9 mouse cellular contexts compared by ENCODE assay signal in the genomic region with DNA sequence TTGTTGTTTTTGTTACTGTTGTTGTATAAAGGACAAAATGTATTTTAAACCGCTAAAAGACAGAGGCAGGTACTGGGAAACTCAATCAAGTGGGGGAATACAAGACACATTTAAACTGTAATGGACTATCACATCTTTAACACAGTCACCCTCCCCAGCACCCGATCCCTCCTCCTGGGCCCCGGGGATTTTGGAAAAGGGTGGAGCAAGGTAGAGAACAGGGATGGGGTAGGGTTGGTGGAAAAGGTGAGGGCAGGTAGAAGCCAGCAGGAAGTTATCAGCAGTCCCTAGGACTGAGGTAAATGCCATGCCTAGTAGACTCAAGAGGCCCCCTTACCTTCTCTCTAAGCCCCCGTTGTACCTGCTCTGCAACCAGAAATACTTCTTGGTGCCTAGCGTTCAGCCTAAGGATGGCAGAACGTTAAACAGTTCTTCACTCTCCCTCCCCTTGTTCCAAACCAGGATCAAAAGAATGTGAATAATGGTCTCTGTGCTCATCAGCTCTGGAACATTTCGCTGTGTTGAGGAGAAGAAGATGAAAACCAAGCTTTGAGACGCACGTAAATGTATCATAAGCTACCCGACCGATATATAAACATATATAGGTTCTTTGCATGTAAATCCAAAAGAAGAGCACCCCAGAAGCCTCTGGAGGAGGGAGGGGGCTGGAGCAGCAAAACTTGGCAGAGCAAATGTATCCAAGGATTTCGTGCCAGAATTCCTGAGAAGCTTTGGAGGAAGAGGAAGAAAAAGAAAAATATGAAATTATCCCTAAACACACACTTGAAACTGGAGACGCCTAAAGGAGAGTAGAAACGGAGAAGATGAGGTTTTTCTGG. TPM values are rescaled to one million over a fixed set of nuclear protein-coding genes. Genes with fewer than 3 reads are reported as not detected.
DNase-seq lines count a peak whose midpoint lies in the region; ATAC-seq lines count a peak whose summit lies in the region.
"Had no signal": no experiment of that assay in that cellular context is flagged by ENCODE, and none has a peak within 500 bp of the region (broad histone marks: within the 10 kb centered on the region; RNA-seq: fewer than 3 reads in every experiment).

Gene Nlgn1 (minus strand): TSS at position 61 of the 839 bp plus-strand sequence.

- no peaks in the 10 kb centered on the region for H3K36me3 ChIP-seq in forebrain, embryonic 14.5 days (ENCODE audit: control insufficient read depth, insufficient read depth, low read length)
- no peaks in the 10 kb centered on the region for H3K36me3 ChIP-seq in neural tube, embryonic 15.5 days

- no peaks in the 10 kb centered on the region for H3K9me3 ChIP-seq in forebrain, embryonic 14.5 days (replicated peaks; ENCODE audit: control insufficient read depth, low read length)
- no peaks in the 10 kb centered on the region for H3K9me3 ChIP-seq in neural tube, embryonic 15.5 days (replicated peaks)

- 3% methylated on average over 14 of the region's 14 CpGs for WGBS in forebrain, embryonic 14.5 days
- WGBS in neural tube, embryonic 15.5 days, result 2% methylated on average over 14 of the region's 14 CpGs

- H3K4me3 ChIP-seq in forebrain, embryonic 14.5 days (ENCODE audit: low read depth, low read length), result peak within 1 kb of the TSS; percentile 80
- H3K4me3 ChIP-seq in neural tube, embryonic 15.5 days (replicated peaks), result peak within 1 kb of the TSS; percentile 75
- H3K4me3 ChIP-seq: myocyte had no signal

- peak within 1 kb of the TSS; percentile 84 for H3K27ac ChIP-seq in forebrain, embryonic 14.5 days (ENCODE audit: low read depth, low read length)
- peak within 1 kb of the TSS; percentile 91 for H3K27ac ChIP-seq in neural tube, embryonic 15.5 days (replicated peaks)

- H3K9ac ChIP-seq in forebrain, embryonic 14.5 days (ENCODE audit: low read length), result peak within 1 kb of the TSS; percentile 91
- peak within 1 kb of the TSS; percentile 93 for H3K9ac ChIP-seq in neural tube, embryonic 15.5 days (replicated peaks)

- peaks cover 10% of the 10 kb centered on the region for H3K4me1 ChIP-seq in forebrain, embryonic 14.5 days (ENCODE audit: control insufficient read depth, insufficient read depth, low read length)
- peaks cover 13% of the 10 kb centered on the region for H3K4me1 ChIP-seq in neural tube, embryonic 15.5 days

- peak in 1 of 2 experiments; percentile 12 for DNase-seq in left cerebral cortex, adult 18-20 months (ENCODE audit: low spot score in 2 of 2)
- no peak for DNase-seq in left cerebral cortex, adult 11 months (ENCODE audit: low spot score)
- peak; percentile 39 for DNase-seq in forebrain, embryonic 14.5 days (ENCODE audit: low spot score)
- peak; percentile 15 to 31 for DNase-seq in left cerebral cortex, postnatal 25 days (ENCODE audit: low spot score in 2 of 2)
- DNase-seq in MN1 (ENCODE audit: low spot score), result no peak
- no peak for DNase-seq in testis, postnatal 10 days (ENCODE audit: low spot score)

- peak; percentile 6; the same call in 1 of the 2 replicates for ATAC-seq in forebrain, embryonic 14.5 days
- ATAC-seq in neural tube, embryonic 15.5 days (ENCODE audit: low FRiP score), result peak; percentile 16; the same call in 1 of the 2 replicates
- ATAC-seq in erythroblast, adult 5-6 weeks (replicated peaks; ENCODE audit: low FRiP score, poor library complexity, severe bottlenecking), result no peak

- peak within 1 kb of the TSS; percentile 90 for H3K4me2 ChIP-seq in forebrain, embryonic 14.5 days (ENCODE audit: low read length)
- peak within 1 kb of the TSS; percentile 83 for H3K4me2 ChIP-seq in neural tube, embryonic 15.5 days

- no peaks in the 10 kb centered on the region for H3K27me3 ChIP-seq in forebrain, embryonic 14.5 days (replicated peaks; ENCODE audit: control insufficient read depth, insufficient read depth, low read length)
- no peaks in the 10 kb centered on the region for H3K27me3 ChIP-seq in neural tube, embryonic 15.5 days (replicated peaks)

- intact Hi-C loops in left cerebral cortex, postnatal 25 days (cut with DNase I), result loop anchor here (1.0 to 5.0 kb wide), 3 partner anchors 181 to 500 kb away; no protein-coding TSS in a partner anchor

RNA-seq across cellular contexts. Expression of gene Nlgn1, which starts in this region (rescaled TPM):
- total RNA-seq in left cerebral cortex, adult 18-20 months (2021), result 100 to 1,000 TPM in 1 of 2 experiments, 10 to 100 TPM in 1; 97.0 to 103 TPM
- 15.9 and 19.5 TPM in 2 replicates for polyA plus RNA-seq in forebrain, embryonic 14.5 days (2014; fragmentation: Nextera tagmentation; extraction: Ambion mirVana)
- total RNA-seq in left cerebral cortex, postnatal 25 days (2021), result 100 to 1,000 TPM; 104 to 109 TPM
- polyA plus RNA-seq in neural tube, embryonic 15.5 days (2015; fragmentation: Nextera tagmentation; extraction: Ambion mirVana), result 28.2 and 29.9 TPM in 2 replicates
- not detected in 2 replicates for total RNA-seq in erythroblast, adult 5-6 weeks (2015; ENCODE audit: low replicate concordance)
- not detected in 2 replicates for total RNA-seq in erythroblast, adult 5-6 weeks (2017; ENCODE audit: low replicate concordance)
- polyA plus RNA-seq: myocyte had no signal

Comparison
In these comparisons a context has a peak if more than half of its experiments do, and no peak if none do; other contexts are left out.
1. RNA of gene Nlgn1 (total RNA-seq): 104 to 109 TPM in left cerebral cortex, postnatal 25 days and 97.0 to 103 TPM in left cerebral cortex, adult 18-20 months; not detected in erythroblast, adult 5-6 weeks; every median in the first group is over 10 times any median in the second.
2. DNase-seq: peak in forebrain, embryonic 14.5 days (single experiment) and left cerebral cortex, postnatal 25 days (2 of 2); none in left cerebral cortex, adult 11 months (single experiment), MN1 (single experiment) and testis, postnatal 10 days (single experiment).